Mouse (Mus musculus): ENCODE measurements around the gene Il34. TPM values are rescaled to one million over a fixed set of nuclear protein-coding genes. Genes with fewer than 3 reads are reported as not detected.

Il34 gene
- polyA plus RNA-seq (2017; shearing (Covaris generic)): not detected

DNA sequence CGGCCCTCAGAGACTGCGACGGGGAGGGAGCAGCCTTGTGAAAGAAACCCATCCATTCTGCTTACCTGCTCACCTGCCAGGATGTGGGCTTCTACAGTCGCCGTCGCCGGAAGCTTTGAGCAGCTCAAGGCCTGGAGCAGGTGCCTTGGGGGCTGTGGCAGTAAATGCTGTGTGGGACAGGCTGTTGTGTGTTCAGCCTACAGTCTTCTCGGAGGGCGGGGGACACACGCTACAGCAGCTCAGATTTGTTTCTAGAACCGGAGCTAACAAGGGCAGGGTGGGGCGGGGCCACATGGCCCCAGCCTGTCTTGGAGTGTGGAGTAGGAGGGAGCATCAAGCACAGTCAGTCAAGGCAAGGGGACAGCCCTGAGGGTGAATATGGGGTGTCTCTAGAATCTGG, at the start of gene Il34:
Il34 (minus strand) TSS at position 256 of the 400 bp plus-strand sequence.

GRCm38 (mm10) chr8:110846405-110847170, 40.9 kb upstream of the Il34 start, which contains the start of the genes Cog4 and Sf3b3:
Cog4 (plus strand) TSS chr8:110846600.
Sf3b3 (minus strand) TSS chr8:110846787.

DNA sequence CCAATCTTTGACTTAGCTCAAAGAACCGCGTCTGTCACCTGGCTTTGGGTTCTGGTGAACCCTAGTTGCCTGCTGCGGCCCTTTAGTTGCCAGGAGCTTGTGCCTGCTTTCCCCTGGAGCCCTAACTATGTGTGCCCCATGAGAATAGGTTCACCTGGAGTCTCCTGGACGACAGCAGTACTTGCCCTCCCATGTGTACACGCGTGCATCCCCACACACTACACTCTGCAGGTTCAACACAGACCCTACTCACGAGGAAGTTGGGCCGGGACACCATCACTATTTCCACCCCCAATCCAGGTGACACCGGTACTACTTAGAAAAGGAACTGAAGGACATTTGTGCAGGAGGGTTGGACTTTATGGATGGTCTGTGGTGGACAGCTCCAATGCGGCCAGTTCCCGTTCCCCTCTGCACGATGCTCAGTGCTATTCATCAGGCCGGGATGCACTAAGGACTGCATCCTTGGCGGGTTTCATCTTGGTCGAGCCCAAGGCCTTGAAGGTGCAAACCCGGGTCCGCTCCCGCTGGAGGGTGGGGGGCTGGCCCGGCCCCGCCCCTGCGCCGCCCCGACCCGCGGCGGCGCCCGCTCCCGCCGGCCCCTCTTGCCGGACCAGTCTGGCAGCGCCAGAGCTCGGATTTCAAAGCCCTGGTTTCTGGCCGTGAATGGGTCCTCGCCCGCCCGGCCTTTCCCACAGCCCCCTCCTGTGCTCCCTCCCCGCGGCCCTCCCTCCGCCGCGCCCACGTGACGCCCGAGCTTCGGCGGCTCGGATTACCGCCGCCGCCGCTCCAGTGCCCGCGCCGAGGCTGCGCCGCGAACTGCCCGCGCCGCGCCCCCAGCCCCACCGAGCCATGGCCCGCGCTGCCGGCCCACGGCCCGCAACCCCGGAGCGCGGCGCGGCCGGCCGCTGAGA, 84.8 kb downstream of the Il34 start, which contains the start of gene Mtss1l:
Mtss1l (plus strand) TSS at position 792 of the 914 bp plus-strand sequence.

Other genes starting within 250 kb of the Il34 start
- gene Vac14, start 187.3 kb downstream of the Il34 start, polyA plus RNA-seq (2017; shearing (Covaris generic)): 10.8 TPM
- gene Mtss1l, start 84.4 kb downstream of the Il34 start, polyA plus RNA-seq (2017; shearing (Covaris generic)): 0.07 TPM
- gene Cog4, start 40.7 kb upstream of the Il34 start, polyA plus RNA-seq (2017; shearing (Covaris generic)): 72.2 TPM
- 216 TPM for gene Sf3b3, start 40.9 kb upstream of the Il34 start, polyA plus RNA-seq (2017; shearing (Covaris generic))
- gene Fuk, start 96.6 kb upstream of the Il34 start, polyA plus RNA-seq (2017; shearing (Covaris generic)): 11.2 TPM
- gene St3gal2, start 114.0 kb upstream of the Il34 start, polyA plus RNA-seq (2017; shearing (Covaris generic)): 5.8 TPM
- 23.4 TPM for gene Ddx19a, start 191.9 kb upstream of the Il34 start, polyA plus RNA-seq (2017; shearing (Covaris generic))
- 17.6 TPM for gene Ddx19b, start 225.8 kb upstream of the Il34 start, polyA plus RNA-seq (2017; shearing (Covaris generic))
- 60.3 TPM for gene Aars, start 227.2 kb upstream of the Il34 start, polyA plus RNA-seq (2017; shearing (Covaris generic))

All from activated CD4-positive, CD25-positive, alpha-beta regulatory T cell, adult 9 weeks (primary cell).